Mouse (Mus musculus) liver, adult 2 months (tissue): ENCODE data around the gene Itpr2. TPM values are rescaled to one million over a fixed set of nuclear protein-coding genes. Genes with fewer than 3 reads are reported as not detected.

Experiments used
- DNase-seq: peaks from one replicate; pipeline ENCODE4 v3.0.0-alpha.2; 2011; ENCODE audit warnings: low read depth, low spot score; ENCODE audit errors: extremely low read depth
- H3K27ac ChIP-seq: fragments of 200-500 bp; replicated peaks from 2 replicates; pipeline ENCODE4 v1.5.1; 2012; ENCODE audit warnings: low read depth, mild to moderate bottlenecking, control low read depth, inconsistent platforms, low read length; ENCODE audit not compliant: insufficient read depth
- H3K27me3 ChIP-seq: fragments of 200-500 bp; 2 replicates; pipeline ENCODE4 v1.6.1; 2012; ENCODE audit warnings: mild to moderate bottlenecking, moderate library complexity, low read length, inconsistent platforms; ENCODE audit not compliant: control insufficient read depth, insufficient read depth
- H3K36me3 ChIP-seq: fragments of 200-500 bp; 2 replicates; pipeline ENCODE4 v1.6.1; 2012; ENCODE audit warnings: low read length, inconsistent platforms; ENCODE audit not compliant: control insufficient read depth, insufficient read depth
- H3K4me1 ChIP-seq: fragments of 200-500 bp; 2 replicates; pipeline ENCODE4 v1.6.1; 2011; ENCODE audit warnings: low read length; ENCODE audit not compliant: control insufficient read depth, insufficient read depth
- H3K4me3 ChIP-seq: fragments of 200-500 bp; 2 replicates; pipeline ENCODE4 v1.5.1; 2011; ENCODE audit warnings: low read depth, mild to moderate bottlenecking, control low read depth, low read length, moderate library complexity; ENCODE audit not compliant: insufficient read depth
- H3K79me2 ChIP-seq: fragments of 200-500 bp; 2 replicates; pipeline ENCODE4 v1.6.1; 2012; ENCODE audit warnings: inconsistent platforms, mild to moderate bottlenecking, low read length, moderate library complexity; ENCODE audit not compliant: control insufficient read depth, insufficient read depth
- H3K9ac ChIP-seq: fragments of 200-500 bp; 2 replicates; pipeline ENCODE4 v1.6.1; 2012; ENCODE audit warnings: low read depth, mild to moderate bottlenecking, control low read depth, inconsistent platforms, low read length
- CTCF ChIP-seq: fragments of 200-500 bp; IDR thresholded peaks from 2 replicates; pipeline ENCODE4 v1.5.1; 2011; ENCODE audit warnings: low read depth, low read length, control low read depth
- POLR2A ChIP-seq: fragments of 200-500 bp; IDR thresholded peaks from 2 replicates; pipeline ENCODE4 v1.6.1; 2011; ENCODE audit warnings: low read length, control low read depth; ENCODE audit not compliant: insufficient read depth; ENCODE audit errors: extremely low read depth
- WGBS: fragments of 180-500 bp; shearing (Covaris S2); methylation state at CpG from one replicate; pipeline ENCODE4 v1.1.7; 2018; 5-methylcytosine and 5-hydroxymethylcytosine counted together
- polyA plus RNA-seq: library from polyadenylated mRNA; depleted of rRNA; stranded (reverse); fragments of >200 nt; gene quantifications from 2 replicates; pipeline ENCODE4 v1.2.3, GENCODE M21; 2012
- total RNA-seq: library from RNA; depleted of rRNA; stranded (reverse); fragments of >200 nt; gene quantifications from 2 replicates; pipeline ENCODE4 v1.2.3, GENCODE M21; 2014

Itpr2 gene
- total and polyA plus RNA-seq, 2 experiments: 9.5 to 22.9 TPM

DNA sequence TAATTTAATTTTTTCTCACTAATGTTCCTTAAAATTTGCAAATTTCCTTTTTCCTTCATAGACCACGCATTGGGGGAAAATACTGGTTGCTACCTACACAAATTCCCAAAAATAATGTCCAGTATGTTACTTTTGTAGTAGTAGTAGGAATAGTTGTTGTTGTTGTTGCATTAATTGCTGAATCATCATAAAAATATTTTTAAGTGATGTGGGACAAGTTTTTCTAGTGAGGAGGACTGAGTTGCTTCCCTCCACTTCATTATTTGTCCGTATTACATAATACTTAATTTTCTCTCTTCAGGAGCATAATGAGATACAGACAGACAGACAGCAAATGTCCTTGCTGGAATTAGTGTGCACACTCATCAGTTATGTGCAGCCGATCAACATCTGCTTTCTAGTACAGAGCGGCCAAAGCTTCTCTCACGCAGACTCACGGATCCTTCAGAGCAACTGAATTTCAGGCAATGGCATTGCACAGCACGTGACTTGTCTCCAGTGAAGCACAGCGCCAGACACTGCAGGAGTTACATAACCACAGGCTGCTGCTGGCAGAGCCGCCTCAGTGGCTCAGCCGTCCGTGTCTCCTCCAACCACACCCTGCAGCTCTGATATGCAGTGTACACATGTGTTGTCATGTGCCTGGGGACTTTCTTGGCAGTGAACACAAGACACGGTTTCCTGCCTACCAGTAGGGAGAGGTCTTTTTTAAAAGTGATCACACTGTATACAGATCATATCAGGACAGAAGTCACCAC, 231.1 kb downstream of the Itpr2 start:
- no peaks in the 10 kb centered on the region for H3K36me3 ChIP-seq
- no peak overlapping the region for H3K9ac ChIP-seq
- TF ChIP-seq CTCF: no peak
- no peak for TF ChIP-seq POLR2A
- 25% methylated on average over 12 of the region's 12 CpGs for WGBS
- no peaks in the 10 kb centered on the region for H3K27me3 ChIP-seq
- no peaks in the 10 kb centered on the region for H3K79me2 ChIP-seq
- no peak overlapping the region for H3K27ac ChIP-seq
- no peak overlapping the region for H3K4me3 ChIP-seq
- peak; percentile 87 for DNase-seq
- no peaks in the 10 kb centered on the region; the same call in 1 of the 2 replicates for H3K4me1 ChIP-seq

DNA sequence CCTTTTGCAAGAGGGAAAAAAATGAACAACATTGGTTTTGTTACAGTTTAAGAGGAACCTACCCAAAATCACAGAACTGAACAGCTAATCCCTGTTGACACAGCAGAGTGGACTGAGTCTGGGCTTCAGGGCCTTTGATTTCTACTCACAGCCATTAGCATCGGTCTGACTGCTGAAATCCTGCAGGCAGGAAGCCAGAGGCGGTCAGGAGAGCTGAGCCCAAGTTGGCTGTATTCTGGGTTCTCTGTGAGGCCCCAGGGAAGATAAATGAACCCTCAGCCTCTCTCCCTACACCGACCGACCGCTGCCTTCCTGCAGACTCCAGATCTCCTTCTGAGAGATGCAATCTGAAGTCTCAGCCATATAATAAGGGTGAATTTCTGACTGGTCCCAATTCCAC, 231.9 kb downstream of the Itpr2 start:
- no peaks in the 10 kb centered on the region for H3K79me2 ChIP-seq
- 59% methylated on average over 5 of the region's 5 CpGs for WGBS

DNA sequence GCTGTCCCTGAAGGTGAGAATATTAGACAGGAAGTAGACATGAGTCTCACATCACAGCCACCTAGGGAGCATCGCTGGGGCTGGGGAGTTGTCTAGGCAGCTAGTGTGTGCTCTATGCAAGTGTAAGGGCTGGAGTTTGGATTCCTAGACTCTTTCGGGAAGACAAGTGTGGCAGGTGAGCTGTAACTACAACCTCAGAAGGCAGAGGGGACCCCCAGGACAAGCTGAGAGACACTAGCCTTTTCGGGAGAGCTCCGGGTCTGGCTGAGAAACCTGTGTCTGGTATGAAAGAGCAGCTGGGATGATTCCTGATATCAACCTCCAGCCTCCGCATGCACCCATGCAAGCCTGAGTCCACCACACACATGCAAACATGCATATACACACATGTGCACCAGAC, 232.7 kb downstream of the Itpr2 start:
- WGBS: 99% methylated on average over 5 of the region's 5 CpGs
- Histone ChIP-seq H3K27me3 (no peaks in the 10 kb centered on the region), H3K4me3 (no peak overlapping the region), H3K9ac (no peak overlapping the region), H3K79me2 (no peaks in the 10 kb centered on the region), H3K4me1 (no peaks in the 10 kb centered on the region; the same call in 1 of the 2 replicates), H3K27ac (no peak overlapping the region), H3K36me3 (no peaks in the 10 kb centered on the region)
- TF ChIP-seq POLR2A: no peak
- no peak for TF ChIP-seq CTCF
- no peak for DNase-seq

More for the DNA sequence above, 231.9 kb downstream of the Itpr2 start:
- Histone ChIP-seq H3K27me3 (no peaks in the 10 kb centered on the region), H3K4me3 (no peak overlapping the region), H3K9ac (no peak overlapping the region), H3K4me1 (no peaks in the 10 kb centered on the region; the same call in 1 of the 2 replicates), H3K36me3 (no peaks in the 10 kb centered on the region), H3K27ac (no peak overlapping the region)
- DNase-seq: peak; percentile 13
- TF ChIP-seq CTCF (no peak), POLR2A (no peak)

DNA sequence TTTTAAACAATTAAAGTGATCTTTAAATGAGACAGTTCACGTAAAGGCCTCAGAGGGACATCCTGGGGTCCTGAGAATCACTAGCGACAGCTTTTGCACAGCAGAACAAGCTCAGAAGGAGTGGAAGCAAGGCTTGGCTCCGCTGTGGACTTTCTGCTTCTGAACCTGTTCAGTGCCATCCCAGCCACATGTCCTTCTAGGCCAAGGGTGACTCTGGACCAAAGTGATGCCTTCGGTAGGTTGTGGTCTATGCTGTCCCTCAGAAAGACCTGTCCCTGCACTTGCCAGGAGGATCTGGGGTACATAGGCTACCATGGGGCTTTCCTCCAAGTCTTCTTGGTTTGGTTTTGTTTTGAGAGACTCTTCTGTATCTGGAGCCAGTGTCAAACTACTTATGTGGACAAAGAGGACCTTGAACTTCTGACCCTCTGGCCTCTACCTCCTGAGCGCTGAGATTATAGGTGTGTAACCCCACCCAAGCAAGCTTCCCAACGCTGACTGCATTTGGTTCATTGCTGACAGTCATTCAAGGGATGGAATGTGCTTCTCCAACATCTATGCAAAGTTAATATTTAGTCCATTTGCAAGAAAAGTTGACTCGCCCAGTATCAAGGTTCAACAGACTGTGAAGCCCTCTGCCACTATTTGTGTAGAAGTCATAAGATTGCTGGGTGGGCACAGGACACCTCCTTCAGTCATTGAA, 241.2 kb downstream of the Itpr2 start:
- WGBS: 59% methylated on average over 7 of the region's 7 CpGs
- peaks cover 8% of the 10 kb centered on the region for H3K4me1 ChIP-seq
- no peak overlapping the region for H3K9ac ChIP-seq
- no peaks in the 10 kb centered on the region for H3K36me3 ChIP-seq
- peak; percentile 55 for DNase-seq
- no peaks in the 10 kb centered on the region for H3K27me3 ChIP-seq
- H3K27ac ChIP-seq: peak overlapping the region; percentile 42
- TF ChIP-seq POLR2A (no peak), CTCF (no peak)
- no peaks in the 10 kb centered on the region for H3K79me2 ChIP-seq
- no peak overlapping the region for H3K4me3 ChIP-seq

DNA sequence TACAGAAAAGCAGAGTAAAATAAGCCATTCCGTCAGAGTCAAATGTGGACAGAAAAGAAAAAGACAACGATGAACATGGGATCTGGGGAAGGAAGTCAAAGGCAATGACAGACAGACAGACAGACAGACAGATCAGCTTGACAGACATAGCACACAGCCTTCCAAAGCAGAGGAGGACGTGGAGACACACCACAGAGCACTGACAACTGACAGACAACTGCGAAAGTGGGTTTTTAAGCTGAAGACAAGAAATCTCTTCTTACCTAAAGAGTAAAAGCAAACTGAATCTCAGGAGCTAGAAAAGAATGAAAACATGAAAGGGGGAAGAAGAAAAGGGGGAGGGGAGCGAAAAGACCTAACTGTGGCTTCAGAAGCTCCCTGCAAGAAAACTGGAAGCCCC, 243.3 kb downstream of the Itpr2 start:
- peaks cover 8% of the 10 kb centered on the region for H3K4me1 ChIP-seq
- 99% methylated on average over 5 of the region's 5 CpGs for WGBS
- no peak overlapping the region for H3K4me3 ChIP-seq
- H3K27me3 ChIP-seq: no peaks in the 10 kb centered on the region
- no peak overlapping the region for H3K27ac ChIP-seq
- H3K36me3 ChIP-seq: no peaks in the 10 kb centered on the region
- H3K9ac ChIP-seq: no peak overlapping the region
- no peak for DNase-seq
- no peaks in the 10 kb centered on the region for H3K79me2 ChIP-seq
- TF ChIP-seq POLR2A: no peak
- no peak for TF ChIP-seq CTCF

DNA sequence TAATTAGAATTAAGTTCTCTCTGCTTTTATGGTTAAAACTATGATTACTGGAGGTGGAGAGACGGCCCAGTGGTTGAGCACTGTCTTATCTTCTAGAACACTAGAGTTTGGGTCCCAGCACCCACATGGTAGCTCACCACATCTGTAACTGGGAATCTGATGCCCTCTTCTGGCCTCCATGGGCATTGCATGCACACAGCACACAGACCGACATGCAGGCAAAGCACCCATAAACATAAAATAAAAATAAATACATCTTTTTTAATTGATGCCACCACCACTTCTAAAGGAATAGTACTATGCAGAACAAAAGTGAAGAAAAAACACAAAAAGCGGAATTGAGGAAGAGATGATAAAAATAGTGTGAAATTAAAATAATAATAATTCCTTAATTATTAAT, 243.8 kb downstream of the Itpr2 start:
- Histone ChIP-seq H3K27ac (no peak overlapping the region), H3K4me1 (peaks cover 8% of the 10 kb centered on the region), H3K4me3 (no peak overlapping the region), H3K9ac (no peak overlapping the region), H3K27me3 (no peaks in the 10 kb centered on the region), H3K79me2 (no peaks in the 10 kb centered on the region), H3K36me3 (no peaks in the 10 kb centered on the region)
- 96% methylated on average over 3 of the region's 3 CpGs for WGBS
- DNase-seq: no peak
- TF ChIP-seq CTCF (peak; percentile 30; the same call in 1 of the 2 replicates), POLR2A (no peak)
